Mouse (Mus musculus): ENCODE results near the gene Tsnaxip1. TPM values are rescaled to one million over a fixed set of nuclear protein-coding genes. Genes with fewer than 3 reads are reported as not detected.

Gene Tsnaxip1
- total and polyA plus RNA-seq, 3 experiments = not detected

DNA sequence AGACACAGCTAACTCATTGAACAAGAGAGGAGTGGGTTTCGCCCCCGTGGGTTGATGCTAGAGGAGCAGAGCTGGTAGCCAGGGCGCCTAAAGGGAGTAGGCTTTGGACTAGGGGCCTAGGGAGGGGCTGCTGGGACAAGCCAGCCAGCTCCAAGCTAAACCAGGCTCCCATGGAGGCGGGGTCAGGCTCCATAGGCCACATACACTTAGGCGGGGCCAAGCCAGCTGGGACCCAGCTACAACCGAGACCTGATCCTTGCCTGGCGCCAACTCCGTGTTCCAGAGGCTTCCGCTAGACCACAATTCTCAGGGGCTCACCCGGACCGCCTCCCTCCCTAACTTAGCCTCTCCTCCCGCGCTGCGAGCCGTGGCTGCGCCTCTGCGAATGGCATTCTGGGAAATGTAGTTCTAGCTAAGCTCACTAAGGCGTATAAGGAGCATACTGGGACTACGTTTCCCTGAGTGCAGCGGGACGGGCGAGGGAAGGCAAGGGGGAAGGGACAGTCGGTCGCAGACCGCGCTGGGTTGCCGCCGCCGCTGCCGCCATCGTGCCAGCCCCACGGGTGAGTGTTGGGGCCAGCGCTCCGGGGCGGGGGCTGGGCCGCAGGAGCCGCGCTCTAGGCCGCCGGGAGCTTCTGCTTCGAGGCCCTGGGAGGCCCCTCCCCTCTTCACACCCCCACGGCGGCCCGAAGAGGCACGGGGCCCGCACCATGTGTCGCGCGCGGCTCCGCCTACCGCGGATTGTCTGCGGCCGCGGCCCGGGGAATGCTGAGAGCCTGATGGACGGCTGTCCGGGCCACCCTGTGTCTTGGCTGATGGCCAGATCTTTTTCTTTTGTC, 32.8 kb downstream of the Tsnaxip1 start, which contains the start of gene Nutf2:
TSS of gene Nutf2 (plus strand) at position 438 of the 839 bp plus-strand sequence.
- DNase-seq = peak; percentile 98

GRCm38 (mm10) chr8:105861951-105862350, 34.4 kb downstream of the Tsnaxip1 start:
- peak; percentile 49 for DNase-seq

GRCm38 (mm10) chr8:105866364-105867029, 39.0 kb downstream of the Tsnaxip1 start:
- DNase-seq = no peak

DNA sequence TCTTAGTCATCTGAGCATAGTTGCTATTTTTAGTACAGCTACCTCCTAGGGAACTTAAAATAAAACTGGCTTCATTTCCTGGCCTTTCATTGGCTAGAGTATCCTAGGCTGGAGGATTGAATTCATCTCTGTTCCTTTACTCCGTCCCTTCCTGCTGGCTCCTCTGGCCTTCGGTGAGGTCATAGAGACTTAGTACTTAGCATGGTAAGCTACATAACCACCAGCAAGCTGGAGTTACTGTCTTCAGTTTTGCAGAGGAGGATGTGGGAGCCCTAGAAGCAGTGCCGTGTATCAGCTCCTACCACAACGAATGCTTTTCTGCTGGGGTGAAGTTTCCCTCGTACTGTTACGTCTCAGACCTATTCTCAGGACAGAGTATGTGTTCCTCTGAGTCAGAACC, 46.8 kb downstream of the Tsnaxip1 start:
- no peak for DNase-seq

- DNase-seq = peak; percentile 91
Measured at GRCm38 (mm10) chr8:105880754-105881520, 53.4 kb downstream of the Tsnaxip1 start, which contains the start of gene Edc4. Gene Edc4, plus strand, starts transcription at chr8:105880881.

GRCm38 (mm10) chr8:105889756-105890465, 62.4 kb downstream of the Tsnaxip1 start:
- DNase-seq = no peak

GRCm38 (mm10) chr8:105890870-105891269, 63.3 kb downstream of the Tsnaxip1 start:
- no peak for DNase-seq

GRCm38 (mm10) chr8:105892432-105892831, 64.9 kb downstream of the Tsnaxip1 start:
- DNase-seq = peak; percentile 25

GRCm38 (mm10) chr8:105893339-105893738, 65.8 kb downstream of the Tsnaxip1 start, which contains the start of gene Nrn1l:
Gene Nrn1l, plus strand, starts transcription at chr8:105893567.
- DNase-seq = peak; percentile 82

Other genes with a start within 250 kb of the Tsnaxip1 start
- 10 to 100 TPM; 23.2 to 37.3 TPM for gene Ripor1, start 222.5 kb upstream of the Tsnaxip1 start, total RNA-seq (2021)
- 29.8 and 33.0 TPM in 2 replicates for gene Ripor1, start 222.5 kb upstream of the Tsnaxip1 start, polyA plus RNA-seq (2012; rRNA removed)
- 10 to 100 TPM; 51.5 to 53.4 TPM for gene Ctcf, start 191.2 kb upstream of the Tsnaxip1 start, total RNA-seq (2021)
- 14.5 and 15.6 TPM in 2 replicates for gene Ctcf, start 191.2 kb upstream of the Tsnaxip1 start, polyA plus RNA-seq (2012; rRNA removed)
- 1 to 10 TPM; 2.3 to 2.4 TPM for gene Agrp, start 190.3 kb upstream of the Tsnaxip1 start, total RNA-seq (2021)
- gene Agrp, start 190.3 kb upstream of the Tsnaxip1 start, polyA plus RNA-seq (2012; rRNA removed) = 1.5 and 2.6 TPM in 2 replicates
- gene Carmil2, start 141.5 kb upstream of the Tsnaxip1 start, total RNA-seq (2021) = 1 to 10 TPM; 2.0 to 2.9 TPM
- gene Carmil2, start 141.5 kb upstream of the Tsnaxip1 start, polyA plus RNA-seq (2012; rRNA removed) = 3.3 and 4.2 TPM in 2 replicates
- 10 to 100 TPM; 21.7 to 28.7 TPM for gene Acd, start 126.6 kb upstream of the Tsnaxip1 start, total RNA-seq (2021)
- 39.9 and 41.9 TPM in 2 replicates for gene Acd, start 126.6 kb upstream of the Tsnaxip1 start, polyA plus RNA-seq (2012; rRNA removed)
- 10 to 100 TPM; 11.0 to 14.7 TPM for gene Pard6a, start 126.6 kb upstream of the Tsnaxip1 start, total RNA-seq (2021)
- gene Pard6a, start 126.6 kb upstream of the Tsnaxip1 start, polyA plus RNA-seq (2012; rRNA removed) = 20.2 and 21.3 TPM in 2 replicates
- not detected for gene 4933405L10Rik, start 120.1 kb upstream of the Tsnaxip1 start, total RNA-seq (2021)
- gene 4933405L10Rik, start 120.1 kb upstream of the Tsnaxip1 start, polyA plus RNA-seq (2012; rRNA removed) = 0.10 TPM in 1 of 2 replicates, not detected in the other
- 1 to 10 TPM; 2.9 to 6.8 TPM for gene Enkd1, start 119.5 kb upstream of the Tsnaxip1 start, total RNA-seq (2021)
- gene Enkd1, start 119.5 kb upstream of the Tsnaxip1 start, polyA plus RNA-seq (2012; rRNA removed) = 9.7 and 12.9 TPM in 2 replicates
- gene Gfod2, start 69.1 kb upstream of the Tsnaxip1 start, total RNA-seq (2021) = 10 to 100 TPM in 1 of 2 experiments, 1 to 10 TPM in 1; 7.8 to 14.2 TPM
- gene Gfod2, start 69.1 kb upstream of the Tsnaxip1 start, polyA plus RNA-seq (2012; rRNA removed) = 8.1 and 9.6 TPM in 2 replicates
- 10 to 100 TPM; 19.7 to 23.6 TPM for gene Ranbp10, start 381 bp upstream of the Tsnaxip1 start, total RNA-seq (2021)
- gene Ranbp10, start 381 bp upstream of the Tsnaxip1 start, polyA plus RNA-seq (2012; rRNA removed) = 22.2 and 27.3 TPM in 2 replicates
- 1 to 10 TPM; 5.9 to 6.7 TPM for gene Cenpt, start 25.5 kb downstream of the Tsnaxip1 start, total RNA-seq (2021)
- 5.9 and 8.1 TPM in 2 replicates for gene Cenpt, start 25.5 kb downstream of the Tsnaxip1 start, polyA plus RNA-seq (2012; rRNA removed)
- 10 to 100 TPM; 31.7 to 38.0 TPM for gene Thap11, start 27.4 kb downstream of the Tsnaxip1 start, total RNA-seq (2021)
- gene Thap11, start 27.4 kb downstream of the Tsnaxip1 start, polyA plus RNA-seq (2012; rRNA removed) = 79.7 and 91.6 TPM in 2 replicates
- gene Nutf2, start 32.8 kb downstream of the Tsnaxip1 start, total RNA-seq (2021) = 10 to 100 TPM; 30.2 to 44.0 TPM
- gene Nutf2, start 32.8 kb downstream of the Tsnaxip1 start, polyA plus RNA-seq (2012; rRNA removed) = 19.3 and 24.8 TPM in 2 replicates
- 10 to 100 TPM; 33.8 to 35.9 TPM for gene Edc4, start 53.1 kb downstream of the Tsnaxip1 start, total RNA-seq (2021)
- 74.9 and 97.4 TPM in 2 replicates for gene Edc4, start 53.1 kb downstream of the Tsnaxip1 start, polyA plus RNA-seq (2012; rRNA removed)
- 1 to 10 TPM; 1.3 to 1.6 TPM for gene Nrn1l, start 65.8 kb downstream of the Tsnaxip1 start, total RNA-seq (2021)
- 4.6 TPM in 2 replicates for gene Nrn1l, start 65.8 kb downstream of the Tsnaxip1 start, polyA plus RNA-seq (2012; rRNA removed)
- 10 to 100 TPM; 32.5 to 33.3 TPM for gene Pskh1, start 72.7 kb downstream of the Tsnaxip1 start, total RNA-seq (2021)
- gene Pskh1, start 72.7 kb downstream of the Tsnaxip1 start, polyA plus RNA-seq (2012; rRNA removed) = 45.3 and 51.2 TPM in 2 replicates
- gene Ctrl, start 106.1 kb downstream of the Tsnaxip1 start, total RNA-seq (2021) = under 1 TPM; 0.73 to 0.84 TPM
- gene Ctrl, start 106.1 kb downstream of the Tsnaxip1 start, polyA plus RNA-seq (2012; rRNA removed) = 1.1 and 2.0 TPM in 2 replicates
- gene Psmb10, start 110.7 kb downstream of the Tsnaxip1 start, total RNA-seq (2021) = 10 to 100 TPM; 77.0 to 79.0 TPM
- gene Psmb10, start 110.7 kb downstream of the Tsnaxip1 start, polyA plus RNA-seq (2012; rRNA removed) = 156 and 174 TPM in 2 replicates
- 1 to 10 TPM; 1.3 to 2.9 TPM for gene Lcat, start 115.7 kb downstream of the Tsnaxip1 start, total RNA-seq (2021)
- gene Lcat, start 115.7 kb downstream of the Tsnaxip1 start, polyA plus RNA-seq (2012; rRNA removed) = 1.9 and 3.3 TPM in 2 replicates
- gene Slc12a4, start 138.4 kb downstream of the Tsnaxip1 start, total RNA-seq (2021) = 10 to 100 TPM; 40.2 to 60.5 TPM
- gene Slc12a4, start 138.4 kb downstream of the Tsnaxip1 start, polyA plus RNA-seq (2012; rRNA removed) = 62.4 and 63.2 TPM in 2 replicates
- gene Dpep3, start 151.7 kb downstream of the Tsnaxip1 start, total RNA-seq (2021) = not detected
- 0.21 TPM in 1 of 2 replicates, not detected in the other for gene Dpep3, start 151.7 kb downstream of the Tsnaxip1 start, polyA plus RNA-seq (2012; rRNA removed)
- gene Dus2, start 163.6 kb downstream of the Tsnaxip1 start, total RNA-seq (2021) = 10 to 100 TPM; 13.6 to 19.6 TPM
- gene Dus2, start 163.6 kb downstream of the Tsnaxip1 start, polyA plus RNA-seq (2012; rRNA removed) = 5.5 and 5.6 TPM in 2 replicates
- not detected for gene Dpep2nb, start 178.2 kb downstream of the Tsnaxip1 start, total RNA-seq (2021)
- gene Dpep2nb, start 178.2 kb downstream of the Tsnaxip1 start, polyA plus RNA-seq (2012; rRNA removed) = not detected in 2 replicates
- 10 to 100 TPM; 16.1 to 17.3 TPM for gene Ddx28, start 184.2 kb downstream of the Tsnaxip1 start, total RNA-seq (2021)
- 12.5 and 13.2 TPM in 2 replicates for gene Ddx28, start 184.2 kb downstream of the Tsnaxip1 start, polyA plus RNA-seq (2012; rRNA removed)
- gene Nfatc3, start 231.1 kb downstream of the Tsnaxip1 start, total RNA-seq (2021) = 10 to 100 TPM; 35.2 to 70.0 TPM
- 14.9 and 20.6 TPM in 2 replicates for gene Nfatc3, start 231.1 kb downstream of the Tsnaxip1 start, polyA plus RNA-seq (2012; rRNA removed)